Mouse (Mus musculus): ENCODE results near the gene Ssh2. TPM values are rescaled to one million over a fixed set of nuclear protein-coding genes. Genes with fewer than 3 reads are reported as not detected.

Gene Ssh2
- polyA plus RNA-seq, 1 experiment from 2014 or later, result 13.8 TPM

DNA sequence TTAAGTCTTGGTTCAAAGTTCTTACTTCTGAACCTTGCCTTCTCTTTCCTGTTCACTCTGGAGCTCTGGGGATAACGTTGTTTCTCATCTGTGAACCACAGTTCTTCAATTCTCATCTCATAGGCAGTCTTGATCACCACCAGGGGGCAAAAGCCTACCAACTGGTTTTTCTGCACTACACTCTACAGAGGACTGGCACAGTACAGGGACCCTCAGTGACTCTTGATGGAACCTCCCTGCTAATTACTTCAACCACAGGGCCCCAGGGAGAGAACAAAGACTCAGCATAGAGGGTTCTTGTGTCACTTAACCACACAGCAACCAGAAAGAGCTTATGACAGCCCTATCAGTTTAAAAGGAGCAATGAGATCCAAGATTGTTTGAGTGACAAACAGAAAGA is 1.3 kb upstream of the Ssh2 start:
- 0 out of 2 replicates have a peak, but pooled peaks have one; percentile 40 for ATAC-seq
- 0% methylated on average over 1 of the region's 1 CpGs for WGBS
- no peak overlapping the region for H3K4me3 ChIP-seq (ENCODE audit: low read length)

DNA sequence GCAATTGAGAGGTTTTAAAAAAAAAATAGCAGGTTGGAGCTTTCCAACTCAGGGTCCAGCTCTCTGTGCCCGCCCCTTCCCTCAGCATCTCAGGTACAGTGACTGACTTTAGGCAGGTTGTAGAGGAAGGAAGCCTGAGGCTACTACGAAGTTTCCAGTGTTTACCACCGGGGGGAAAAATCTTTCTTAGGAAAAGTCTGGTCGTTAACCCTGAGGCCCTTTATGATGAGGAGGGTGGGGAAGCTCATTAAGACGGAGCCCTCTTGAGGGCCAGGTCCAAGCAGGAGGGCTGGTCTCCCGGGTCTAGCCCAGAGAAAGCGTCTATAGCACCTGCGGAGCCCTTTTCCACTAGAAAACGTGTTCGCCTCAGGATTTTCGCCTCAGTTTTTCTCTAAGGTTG is 604 bp upstream of the Ssh2 start:
- peak; percentile 34; the same call in 1 of the 2 replicates for ATAC-seq
- peak overlapping the region; percentile 97 for H3K9ac ChIP-seq (ENCODE audit: low read depth, low read length)
- H3K4me1 ChIP-seq (ENCODE audit: control insufficient read depth, insufficient read depth, low read depth, low read length), result peaks cover 17% of the 10 kb centered on the region
- no peaks in the 10 kb centered on the region for H3K36me3 ChIP-seq (ENCODE audit: control insufficient read depth, insufficient read depth, low read length)
- peak overlapping the region; percentile 94 for H3K4me3 ChIP-seq (ENCODE audit: low read length)
- WGBS, result 1% methylated on average over 11 of the region's 11 CpGs
- peak overlapping the region; percentile 83 for H3K4me2 ChIP-seq (ENCODE audit: low read length)
- H3K9me3 ChIP-seq (ENCODE audit: control insufficient read depth, low read length), result no peaks in the 10 kb centered on the region
- no peaks in the 10 kb centered on the region for H3K27me3 ChIP-seq (replicated peaks; ENCODE audit: control insufficient read depth, insufficient read depth, low read length)
- peak overlapping the region; percentile 99 for H3K27ac ChIP-seq (ENCODE audit: low read depth, low read length)

More for the DNA sequence above, 1.3 kb upstream of the Ssh2 start:
- Histone ChIP-seq H3K9ac (ENCODE audit: low read depth, low read length) (no peak overlapping the region), H3K9me3 (ENCODE audit: control insufficient read depth, low read length) (no peaks in the 10 kb centered on the region), H3K36me3 (ENCODE audit: control insufficient read depth, insufficient read depth, low read length) (no peaks in the 10 kb centered on the region), H3K4me2 (ENCODE audit: low read length) (peak overlapping the region; percentile 83), H3K27ac (ENCODE audit: low read depth, low read length) (no peak overlapping the region; the same call in 1 of the 2 replicates), H3K4me1 (ENCODE audit: control insufficient read depth, insufficient read depth, low read depth, low read length) (peaks cover 17% of the 10 kb centered on the region), H3K27me3 (replicated peaks; ENCODE audit: control insufficient read depth, insufficient read depth, low read length) (no peaks in the 10 kb centered on the region)

DNA sequence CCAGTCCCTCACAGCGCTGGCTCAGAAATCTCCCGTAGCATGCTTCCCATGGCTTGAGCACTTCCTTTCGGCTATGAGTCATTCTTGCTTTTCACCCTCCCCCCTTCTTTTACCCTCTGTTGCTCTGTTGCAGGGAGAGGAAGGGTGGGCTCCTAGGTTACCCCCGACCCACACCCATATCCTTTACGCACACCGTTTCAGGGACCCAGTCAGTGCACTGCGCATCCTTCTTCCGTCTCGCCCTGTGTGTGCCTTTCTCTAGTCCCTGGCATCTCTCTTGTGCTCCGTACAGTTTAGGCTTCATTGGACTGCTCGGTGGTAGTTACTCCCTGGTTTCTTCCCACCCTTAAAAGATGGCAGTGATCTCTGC is 659 bp downstream of the Ssh2 start:
- H3K4me1 ChIP-seq (ENCODE audit: control insufficient read depth, insufficient read depth, low read depth, low read length), result peaks cover 17% of the 10 kb centered on the region
- whole genome bisulfite sequencing, result under 1% methylated on average over 11 of the region's 11 CpGs
- peak overlapping the region; percentile 97 for H3K9ac ChIP-seq (ENCODE audit: low read depth, low read length)
- H3K4me2 ChIP-seq (ENCODE audit: low read length), result peak overlapping the region; percentile 83
- no peaks in the 10 kb centered on the region for H3K9me3 ChIP-seq (ENCODE audit: control insufficient read depth, low read length)
- H3K36me3 ChIP-seq (ENCODE audit: control insufficient read depth, insufficient read depth, low read length), result no peaks in the 10 kb centered on the region
- peak overlapping the region; percentile 94 for H3K4me3 ChIP-seq (ENCODE audit: low read length)
- ATAC-seq, result peak; percentile 71
- no peaks in the 10 kb centered on the region for H3K27me3 ChIP-seq (replicated peaks; ENCODE audit: control insufficient read depth, insufficient read depth, low read length)
- peak overlapping the region; percentile 99 for H3K27ac ChIP-seq (ENCODE audit: low read depth, low read length)

DNA sequence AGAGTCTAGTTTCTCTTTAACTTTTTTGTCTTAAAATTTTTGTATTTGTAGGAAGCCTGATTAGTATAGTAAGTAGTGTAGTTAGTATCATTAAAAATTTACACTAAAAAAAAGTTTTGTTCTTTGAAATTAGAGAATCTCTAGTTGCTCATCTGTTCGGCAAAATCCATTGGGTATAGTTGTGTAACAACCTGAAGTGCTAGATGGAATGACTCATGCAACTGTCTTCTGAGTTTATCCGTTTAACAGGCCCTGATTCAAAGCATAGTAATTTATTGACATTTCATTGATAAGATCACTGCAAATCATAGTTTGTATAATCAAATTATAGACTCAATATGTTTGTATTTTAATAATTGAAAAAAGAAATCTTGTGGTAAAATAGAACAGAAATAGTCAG is 14.7 kb downstream of the Ssh2 start:
- no peaks in the 10 kb centered on the region for H3K36me3 ChIP-seq (ENCODE audit: control insufficient read depth, insufficient read depth, low read length)
- H3K9ac ChIP-seq (ENCODE audit: low read depth, low read length), result no peak overlapping the region
- H3K4me1 ChIP-seq (ENCODE audit: control insufficient read depth, insufficient read depth, low read depth, low read length), result no peaks in the 10 kb centered on the region
- H3K27me3 ChIP-seq (replicated peaks; ENCODE audit: control insufficient read depth, insufficient read depth, low read length), result no peaks in the 10 kb centered on the region
- H3K9me3 ChIP-seq (ENCODE audit: control insufficient read depth, low read length), result no peaks in the 10 kb centered on the region
- no peak overlapping the region for H3K4me3 ChIP-seq (ENCODE audit: low read length)
- H3K27ac ChIP-seq (ENCODE audit: low read depth, low read length), result no peak overlapping the region
- WGBS, result 92% methylated on average over 2 of the region's 2 CpGs
- no peak for ATAC-seq
- H3K4me2 ChIP-seq (ENCODE audit: low read length), result no peak overlapping the region

DNA sequence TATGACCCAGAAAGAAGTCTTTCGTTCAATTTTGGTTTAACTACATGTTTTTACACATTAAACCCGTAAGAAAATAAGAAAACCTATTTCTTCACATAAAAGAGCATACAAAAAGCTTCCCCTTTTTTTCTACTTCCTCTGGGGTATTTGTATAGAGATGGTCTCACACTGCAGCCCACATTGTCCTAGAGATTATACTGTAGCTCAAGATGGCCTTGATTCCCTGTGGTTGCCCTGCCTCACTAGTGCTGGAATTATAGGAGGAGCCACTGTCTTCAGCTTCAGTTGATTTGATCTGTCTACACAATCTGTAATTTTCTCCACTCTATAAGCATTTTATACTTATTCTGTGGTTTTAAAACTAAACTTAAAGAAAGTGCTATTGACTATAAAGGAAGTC is 15.4 kb downstream of the Ssh2 start:
- no peak for ATAC-seq
- H3K27me3 ChIP-seq (replicated peaks; ENCODE audit: control insufficient read depth, insufficient read depth, low read length), result no peaks in the 10 kb centered on the region
- H3K4me2 ChIP-seq (ENCODE audit: low read length), result no peak overlapping the region
- H3K9me3 ChIP-seq (ENCODE audit: control insufficient read depth, low read length), result no peaks in the 10 kb centered on the region
- no peaks in the 10 kb centered on the region for H3K36me3 ChIP-seq (ENCODE audit: control insufficient read depth, insufficient read depth, low read length)
- no peak overlapping the region for H3K9ac ChIP-seq (ENCODE audit: low read depth, low read length)
- WGBS, result 92% methylated on average over 2 of the region's 2 CpGs
- H3K4me3 ChIP-seq (ENCODE audit: low read length), result no peak overlapping the region
- H3K4me1 ChIP-seq (ENCODE audit: control insufficient read depth, insufficient read depth, low read depth, low read length), result no peaks in the 10 kb centered on the region
- H3K27ac ChIP-seq (ENCODE audit: low read depth, low read length), result no peak overlapping the region

DNA sequence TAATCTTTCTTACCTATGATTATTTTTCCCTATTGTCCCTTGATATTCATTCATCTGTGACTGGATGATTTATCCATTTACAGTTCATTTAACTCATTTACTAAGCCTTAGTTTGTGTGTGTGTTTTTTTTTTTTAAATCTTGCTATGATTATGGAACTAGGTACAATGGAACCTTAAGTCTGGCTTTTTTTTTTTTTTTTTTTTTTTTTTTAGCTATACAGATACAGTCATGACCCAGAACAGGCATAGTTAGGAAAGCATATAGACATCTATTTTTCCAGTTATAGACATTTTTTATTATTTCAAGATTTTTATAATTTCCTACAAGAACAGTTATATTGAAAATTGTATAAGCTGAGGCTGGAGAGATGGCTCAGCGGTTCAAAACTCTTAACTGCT is 19.2 kb downstream of the Ssh2 start:
- no peak for ATAC-seq
- no peaks in the 10 kb centered on the region for H3K4me1 ChIP-seq (ENCODE audit: control insufficient read depth, insufficient read depth, low read depth, low read length)
- no peak overlapping the region for H3K27ac ChIP-seq (ENCODE audit: low read depth, low read length)
- no peaks in the 10 kb centered on the region for H3K36me3 ChIP-seq (ENCODE audit: control insufficient read depth, insufficient read depth, low read length)
- H3K27me3 ChIP-seq (replicated peaks; ENCODE audit: control insufficient read depth, insufficient read depth, low read length), result no peaks in the 10 kb centered on the region
- WGBS, result 94% methylated on average over 1 of the region's 1 CpGs
- no peak overlapping the region for H3K9ac ChIP-seq (ENCODE audit: low read depth, low read length)
- no peaks in the 10 kb centered on the region for H3K9me3 ChIP-seq (ENCODE audit: control insufficient read depth, low read length)
- no peak overlapping the region for H3K4me2 ChIP-seq (ENCODE audit: low read length)
- H3K4me3 ChIP-seq (ENCODE audit: low read length), result no peak overlapping the region

DNA sequence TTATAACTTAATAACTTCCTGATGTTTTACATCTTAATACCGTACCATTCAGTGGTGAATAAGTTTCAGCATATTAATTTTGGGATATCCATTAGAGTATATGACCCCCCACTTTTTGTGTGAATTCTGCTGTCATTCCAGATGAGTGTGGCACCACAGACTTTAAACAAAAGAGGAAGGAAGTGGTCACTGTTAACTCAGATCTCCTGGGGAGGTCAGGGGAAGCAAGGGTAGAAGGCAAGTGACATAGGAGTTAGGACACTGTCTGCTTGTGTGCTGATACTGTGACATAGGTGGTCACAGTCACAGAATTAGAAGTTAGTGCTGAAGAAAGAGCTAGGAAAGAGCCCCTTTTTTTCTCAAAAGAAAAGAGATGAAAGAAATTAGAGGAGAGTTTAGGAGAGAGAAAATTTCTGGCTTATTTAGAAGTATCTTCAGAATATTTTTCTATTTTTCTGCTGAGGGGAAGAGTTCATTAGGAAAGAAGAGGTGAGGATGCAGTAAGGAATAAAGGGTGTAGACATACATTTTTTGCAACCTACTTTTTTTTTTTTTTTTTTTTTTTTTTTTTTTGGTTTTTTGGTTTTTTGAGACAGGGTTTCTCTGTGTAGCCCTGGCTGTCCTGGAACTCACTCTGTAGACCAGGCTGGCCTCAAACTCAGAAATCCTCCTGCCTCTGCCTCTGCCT is 23.7 kb downstream of the Ssh2 start:
- no peaks in the 10 kb centered on the region for H3K27me3 ChIP-seq (replicated peaks; ENCODE audit: control insufficient read depth, insufficient read depth, low read length)
- H3K4me2 ChIP-seq (ENCODE audit: low read length), result no peak overlapping the region
- no peak overlapping the region for H3K9ac ChIP-seq (ENCODE audit: low read depth, low read length)
- H3K36me3 ChIP-seq (ENCODE audit: control insufficient read depth, insufficient read depth, low read length), result no peaks in the 10 kb centered on the region
- ATAC-seq, result no peak
- no peaks in the 10 kb centered on the region for H3K9me3 ChIP-seq (ENCODE audit: control insufficient read depth, low read length)
- 92% methylated on average over 1 of the region's 1 CpGs for WGBS
- H3K4me1 ChIP-seq (ENCODE audit: control insufficient read depth, insufficient read depth, low read depth, low read length), result no peaks in the 10 kb centered on the region
- no peak overlapping the region for H3K27ac ChIP-seq (ENCODE audit: low read depth, low read length)
- no peak overlapping the region for H3K4me3 ChIP-seq (ENCODE audit: low read length)

DNA sequence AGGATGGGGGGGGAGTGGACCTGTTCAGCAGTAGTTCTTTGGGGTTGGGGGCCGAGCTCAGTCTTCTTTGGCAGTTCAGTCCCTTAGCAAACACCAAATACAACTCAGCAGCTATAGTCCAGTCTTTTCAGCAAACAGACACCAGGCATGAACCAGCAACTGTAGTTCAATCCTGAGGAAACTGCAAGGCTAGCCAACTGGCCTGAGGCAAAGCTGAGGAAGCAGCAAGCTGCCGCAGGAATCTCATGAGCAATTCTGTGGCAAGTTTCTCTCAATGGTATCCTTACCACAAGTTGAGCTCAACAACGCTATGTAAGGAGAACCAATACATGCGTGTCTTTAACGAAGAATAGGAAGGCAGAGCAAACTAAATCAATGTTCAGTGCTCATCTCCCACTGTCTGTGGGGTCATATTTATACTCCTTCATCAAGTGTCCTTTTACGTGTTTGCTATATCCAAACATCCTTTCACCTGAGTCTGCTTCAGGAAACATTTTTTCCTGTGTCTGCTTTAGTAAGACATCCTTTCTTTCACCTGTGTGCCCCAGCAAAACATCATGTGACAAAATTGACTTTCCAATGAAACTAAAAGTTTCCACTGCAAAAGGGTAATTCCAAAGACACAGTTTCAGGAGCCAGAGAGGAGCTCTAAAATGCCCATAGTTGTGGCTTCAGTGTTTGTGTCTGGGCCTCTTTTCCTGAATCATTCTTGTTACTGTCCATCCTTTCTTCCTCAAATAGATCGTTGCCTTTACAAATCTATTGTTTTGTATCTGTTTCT is 24.6 kb downstream of the Ssh2 start:
- H3K9me3 ChIP-seq (ENCODE audit: control insufficient read depth, low read length), result no peaks in the 10 kb centered on the region
- no peak for ATAC-seq
- no peak overlapping the region for H3K27ac ChIP-seq (ENCODE audit: low read depth, low read length)
- no peak overlapping the region for H3K9ac ChIP-seq (ENCODE audit: low read depth, low read length)
- H3K4me3 ChIP-seq (ENCODE audit: low read length), result no peak overlapping the region
- H3K36me3 ChIP-seq (ENCODE audit: control insufficient read depth, insufficient read depth, low read length), result no peaks in the 10 kb centered on the region
- no peaks in the 10 kb centered on the region for H3K27me3 ChIP-seq (replicated peaks; ENCODE audit: control insufficient read depth, insufficient read depth, low read length)
- no peak overlapping the region for H3K4me2 ChIP-seq (ENCODE audit: low read length)
- WGBS, result 87% methylated on average over 7 of the region's 7 CpGs
- H3K4me1 ChIP-seq (ENCODE audit: control insufficient read depth, insufficient read depth, low read depth, low read length), result no peaks in the 10 kb centered on the region

DNA sequence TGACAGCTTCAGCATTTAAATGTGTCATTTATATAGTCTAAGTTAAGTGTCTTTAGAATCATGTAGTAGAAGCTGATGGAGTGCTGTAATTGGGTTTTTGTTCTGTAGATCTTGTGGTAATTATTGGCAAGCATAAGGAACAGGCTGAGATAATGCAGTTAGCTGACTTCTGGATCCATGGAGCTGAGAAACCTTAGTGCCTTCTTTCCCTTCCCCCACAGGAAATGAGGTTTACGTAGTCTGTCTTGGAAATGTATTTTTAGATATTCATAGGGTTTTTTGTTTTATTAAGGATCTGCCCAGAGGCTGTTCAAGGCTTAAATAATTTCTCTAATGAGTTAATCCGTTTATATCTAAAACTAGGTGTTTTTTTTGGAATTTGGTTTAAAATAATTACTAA is 26.8 kb downstream of the Ssh2 start:
- WGBS, result 73% methylated on average over 2 of the region's 2 CpGs

More for the DNA sequence above, 26.8 kb downstream of the Ssh2 start:
- Histone ChIP-seq H3K4me3 (ENCODE audit: low read length) (no peak overlapping the region), H3K27me3 (replicated peaks; ENCODE audit: control insufficient read depth, insufficient read depth, low read length) (no peaks in the 10 kb centered on the region), H3K4me2 (ENCODE audit: low read length) (no peak overlapping the region), H3K9me3 (ENCODE audit: control insufficient read depth, low read length) (no peaks in the 10 kb centered on the region), H3K9ac (ENCODE audit: low read depth, low read length) (no peak overlapping the region), H3K36me3 (ENCODE audit: control insufficient read depth, insufficient read depth, low read length) (no peaks in the 10 kb centered on the region), H3K4me1 (ENCODE audit: control insufficient read depth, insufficient read depth, low read depth, low read length) (no peaks in the 10 kb centered on the region), H3K27ac (ENCODE audit: low read depth, low read length) (no peak overlapping the region)
- ATAC-seq, result no peak
